Mouse (Mus musculus) G1E (cell line): ENCODE results near the gene Ang. TPM values are rescaled to one million over a fixed set of nuclear protein-coding genes. Genes with fewer than 3 reads are reported as not detected.

Experiments used
- ATAC-seq: 2 replicates; pipeline ENCODE4 v1.8.0; 2016; ENCODE audit warnings: mild to moderate bottlenecking; ENCODE audit not compliant: insufficient number of reproducible peaks, poor library complexity, low FRiP score, severe bottlenecking; ENCODE audit errors: extremely low read depth
- DNase-seq: peaks from one replicate; pipeline ENCODE4 v3.0.0; 2012; ENCODE audit warnings: low spot score
- H3K27me3 ChIP-seq: 2 replicates; pipeline ENCODE4 v1.6.1; 2012; ENCODE audit warnings: mild to moderate bottlenecking, low read length, inconsistent platforms; ENCODE audit not compliant: insufficient read depth
- H3K36me3 ChIP-seq: replicated peaks from 2 replicates; pipeline ENCODE3; 2012; ENCODE audit warnings: mild to moderate bottlenecking, inconsistent platforms
- H3K4me1 ChIP-seq: 2 replicates; pipeline ENCODE4 v1.6.1; 2012; ENCODE audit warnings: low read depth, low read length, inconsistent platforms, mixed read lengths; ENCODE audit not compliant: insufficient read depth
- H3K4me3 ChIP-seq: 2 replicates; pipeline ENCODE4 v1.5.1; 2012; ENCODE audit warnings: low read depth, mild to moderate bottlenecking, inconsistent platforms, low read length, moderate library complexity, mixed read lengths
- H3K9me3 ChIP-seq: replicated peaks from 2 replicates; pipeline ENCODE4 v1.6.1; 2012; ENCODE audit warnings: inconsistent platforms
- CTCF ChIP-seq: IDR thresholded peaks from 2 replicates; pipeline ENCODE4 v1.5.1; 2012; ENCODE audit warnings: low read depth, low read length, inconsistent platforms, mixed read lengths
- GATA1 ChIP-seq: IDR thresholded peaks from 2 replicates; pipeline ENCODE4 v1.6.1; 2012; ENCODE audit warnings: borderline replicate concordance, low read length, inconsistent platforms, mixed read lengths
- GATA2 ChIP-seq: IDR thresholded peaks from 2 replicates; pipeline ENCODE4 v1.6.1; 2012; ENCODE audit warnings: low read depth, low read length, inconsistent platforms, borderline replicate concordance
- POLR2AphosphoS5 ChIP-seq: IDR thresholded peaks from 2 replicates; pipeline ENCODE4 v1.6.1; 2012; ENCODE audit warnings: low read depth, low read length, inconsistent platforms; ENCODE audit not compliant: insufficient replicate concordance
- TAL1 ChIP-seq: conservative IDR thresholded peaks from 2 replicates; pipeline ENCODE4 v1.6.1; 2012; ENCODE audit warnings: low read depth, low read length, inconsistent platforms, mixed read lengths
- polyA plus RNA-seq: library from polyadenylated mRNA; stranded (reverse); fragments of >175 nt; gene quantifications from 2 replicates; pipeline ENCODE4 v1.2.3, GENCODE M21; 2012
- total RNA-seq, 2 experiments: library from RNA; stranded (forward) in 1 of 2; stranded (reverse) in 1 of 2; fragments of 200-1000 nt in 1 of 2; fragments of >200 nt in 1 of 2; fragmentation: Nextera tagmentation in 1 of 2; gene quantifications; 2 replicates each; pipeline ENCODE4 v1.2.3; 2014 to 2017

Ang gene
- total RNA-seq (2014; fragmentation: Nextera tagmentation) (1.6 TPM in 1 of 2 replicates, not detected in the other), total RNA-seq (2017) (0.16 TPM in 1 of 2 replicates, not detected in the other), polyA plus RNA-seq (not detected in 2 replicates)

DNA sequence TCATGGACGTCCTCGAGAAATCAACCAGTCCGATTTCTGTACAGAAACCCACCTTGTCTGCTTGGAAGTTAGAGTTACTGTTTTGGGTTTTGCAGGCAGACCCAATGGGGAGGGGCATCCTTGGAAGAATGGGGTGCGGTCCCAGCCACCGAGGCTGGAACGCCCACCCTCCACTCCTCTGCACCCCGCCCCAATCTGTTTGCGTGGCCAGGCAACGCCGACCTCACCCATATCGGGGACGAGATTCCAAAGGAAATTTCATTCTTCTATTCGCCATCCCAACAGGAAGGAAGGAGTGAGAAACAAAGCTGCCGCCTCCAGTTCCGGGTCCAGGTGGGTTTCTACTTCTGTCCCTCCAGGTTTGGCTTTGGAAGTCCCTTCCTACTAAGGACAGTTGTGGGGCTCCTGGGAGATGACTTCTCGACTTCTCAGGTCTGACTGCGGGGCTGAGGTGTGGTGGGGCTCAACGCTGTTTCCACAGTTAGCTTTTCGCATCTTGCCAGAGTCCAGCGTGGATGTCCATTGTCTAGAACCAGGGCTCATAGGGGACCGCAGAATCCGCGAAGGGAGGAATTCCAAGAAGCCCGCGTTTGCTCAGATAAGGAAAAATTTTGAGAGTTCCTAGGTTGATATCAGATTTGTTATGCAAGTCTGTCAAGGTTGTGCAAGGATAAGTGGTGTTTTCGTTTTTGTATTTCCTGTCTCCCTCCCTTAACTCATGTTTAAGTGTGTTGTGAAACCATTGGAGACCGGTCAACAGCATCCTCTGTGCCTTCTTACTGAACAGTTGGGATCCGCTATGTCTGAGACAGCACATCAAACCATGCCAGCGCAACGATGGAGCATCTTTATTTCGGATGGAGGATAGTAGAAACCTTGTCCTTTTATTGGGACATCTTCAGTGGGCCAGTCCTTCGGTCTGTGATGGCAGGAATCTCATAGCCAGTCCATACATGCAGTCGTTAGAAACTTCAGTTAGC lies at the start of gene Ang, which contains the start of gene Rnase4:
Gene Ang, plus strand, starts transcription at position 230 of the 980 bp plus-strand sequence.
Gene Rnase4, plus strand, starts transcription at position 157 of the 980 bp plus-strand sequence.
- TF ChIP-seq POLR2AphosphoS5 (no peak), GATA1 (no peak), GATA2 (no peak), CTCF (no peak), TAL1 (no peak)
- ATAC-seq (no peak), DNase-seq (no peak)

DNA sequence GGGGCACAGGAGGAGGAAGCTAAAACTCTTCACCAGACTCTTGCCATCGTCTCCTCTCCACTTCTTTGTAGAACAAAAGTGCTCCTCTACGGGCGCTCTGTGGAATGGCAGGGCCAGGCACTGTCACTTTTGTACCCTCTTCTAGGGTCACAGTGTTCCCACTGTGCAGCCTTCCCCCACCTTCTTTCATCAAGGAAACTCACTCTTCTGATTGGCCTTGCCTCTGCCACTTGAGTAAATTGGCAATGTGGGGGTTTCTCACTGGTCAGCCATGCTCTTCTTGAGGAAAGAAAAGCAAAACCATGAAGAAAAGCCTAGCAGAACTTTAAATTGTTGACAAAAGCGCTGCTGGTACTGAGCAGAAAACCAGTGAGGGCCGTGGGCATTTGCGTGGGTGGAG lies 49.2 kb upstream of the Ang start, which contains the start of gene Rnase9:
Gene Rnase9, minus strand, starts transcription at position 101 of the 400 bp plus-strand sequence.
- Histone ChIP-seq H3K27me3 (no peaks in the 10 kb centered on the region; the same call in 1 of the 2 replicates), H3K4me1 (no peaks in the 10 kb centered on the region; the same call in 1 of the 2 replicates), H3K9me3 (no peaks in the 10 kb centered on the region), H3K4me3 (no peak within 1 kb of the TSS), H3K36me3 (no peaks in the 10 kb centered on the region)
- no peak for DNase-seq
- TF ChIP-seq TAL1, result no peak
- TF ChIP-seq POLR2AphosphoS5, result no peak
- TF ChIP-seq GATA2, result no peak
- TF ChIP-seq GATA1, result no peak
- TF ChIP-seq CTCF, result no peak
- ATAC-seq, result no peak

More for the DNA sequence above, at the start of gene Ang, which contains the start of gene Rnase4:
- peaks cover 42% of the 10 kb centered on the region for H3K4me1 ChIP-seq
- H3K36me3 ChIP-seq, result no peaks in the 10 kb centered on the region
- peak within 1 kb of the TSS; percentile 77 for H3K4me3 ChIP-seq
- H3K9me3 ChIP-seq, result no peaks in the 10 kb centered on the region
- H3K27me3 ChIP-seq, result 0 out of 2 replicates have a peak, but pooled peaks cover 5% of the 10 kb centered on the region

DNA sequence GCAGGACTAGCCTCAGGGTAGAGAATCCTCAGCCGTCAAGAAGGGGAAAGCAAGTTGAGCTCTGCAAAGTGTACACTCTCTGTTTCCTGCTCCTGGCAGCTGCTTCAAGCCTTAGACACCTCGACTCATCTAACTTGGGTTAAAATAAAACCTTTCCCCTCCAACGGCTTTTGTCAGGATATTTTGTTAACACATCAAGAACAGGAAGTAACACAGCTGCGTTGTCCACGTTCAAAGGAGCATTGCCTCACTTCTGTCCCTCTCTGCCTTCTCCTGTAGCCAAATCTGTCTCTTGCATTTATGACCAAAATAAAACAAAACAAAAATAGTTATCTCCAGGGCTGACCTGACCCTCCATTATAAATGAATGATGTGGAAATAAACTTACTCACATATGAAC lies 43.1 kb upstream of the Ang start:
- ATAC-seq (no peak), DNase-seq (no peak)
- TF ChIP-seq TAL1, result no peak
- no peak for TF ChIP-seq GATA2
- no peak for TF ChIP-seq CTCF
- TF ChIP-seq POLR2AphosphoS5, result no peak
- TF ChIP-seq GATA1, result no peak
- Histone ChIP-seq H3K36me3 (no peaks in the 10 kb centered on the region), H3K27me3 (peaks cover 15% of the 10 kb centered on the region), H3K4me1 (no peaks in the 10 kb centered on the region), H3K9me3 (no peaks in the 10 kb centered on the region), H3K4me3 (no peak overlapping the region)

- H3K9me3 ChIP-seq, result no peaks in the 10 kb centered on the region
- no peaks in the 10 kb centered on the region for H3K4me1 ChIP-seq
- H3K27me3 ChIP-seq, result peaks cover 28% of the 10 kb centered on the region
- no peak for DNase-seq
- no peak within 1 kb of the TSS for H3K4me3 ChIP-seq
- TF ChIP-seq GATA1 (no peak), CTCF (no peak), GATA2 (no peak), POLR2AphosphoS5 (no peak), TAL1 (no peak)
- no peak for ATAC-seq
- H3K36me3 ChIP-seq, result no peaks in the 10 kb centered on the region
These were observed 40.9 kb upstream of the Ang start, which contains the start of gene Rnase11 for GRCm38 (mm10) chr14:51050063-51050462. Gene Rnase11, minus strand, starts transcription at chr14:51050163.

DNA sequence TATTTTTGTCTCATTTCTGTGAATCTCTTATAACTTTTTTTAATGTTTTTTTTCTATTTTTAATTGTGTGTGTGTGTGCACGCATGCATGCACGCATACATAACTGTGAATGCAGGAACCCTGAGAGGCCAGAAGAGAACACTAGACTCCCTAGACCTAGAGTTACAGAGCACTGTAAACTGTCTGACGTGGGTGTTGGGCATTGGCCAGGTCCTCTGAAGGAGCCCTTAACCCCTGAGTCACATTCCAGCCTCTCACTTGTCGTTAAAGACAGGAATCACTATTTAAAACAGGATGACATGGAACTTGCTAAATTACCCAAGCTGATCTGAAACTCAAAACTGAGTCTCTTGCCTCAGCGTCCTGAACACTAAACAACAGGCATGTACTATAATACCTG lies 39.0 kb upstream of the Ang start:
- DNase-seq (no peak), ATAC-seq (no peak)
- Histone ChIP-seq H3K4me3 (no peak overlapping the region), H3K9me3 (no peaks in the 10 kb centered on the region), H3K4me1 (no peaks in the 10 kb centered on the region), H3K36me3 (no peaks in the 10 kb centered on the region), H3K27me3 (peaks cover 30% of the 10 kb centered on the region)
- TF ChIP-seq GATA2 (no peak), TAL1 (no peak), POLR2AphosphoS5 (no peak)

- H3K9me3 ChIP-seq, result no peaks in the 10 kb centered on the region
- H3K27me3 ChIP-seq, result peaks cover 31% of the 10 kb centered on the region
- no peaks in the 10 kb centered on the region for H3K36me3 ChIP-seq
- ATAC-seq, result no peak
- no peaks in the 10 kb centered on the region for H3K4me1 ChIP-seq
- TF ChIP-seq GATA2, result no peak
- no peak for TF ChIP-seq GATA1
- TF ChIP-seq TAL1, result no peak
- no peak for TF ChIP-seq POLR2AphosphoS5
- no peak for TF ChIP-seq CTCF
- DNase-seq, result no peak
- H3K4me3 ChIP-seq, result no peak overlapping the region
These were observed 37.8 kb upstream of the Ang start for GRCm38 (mm10) chr14:51053176-51053575.
